Mouse (Mus musculus): ENCODE measurements around the gene Prkrip1. TPM values are rescaled to one million over a fixed set of nuclear protein-coding genes. Genes with fewer than 3 reads are reported as not detected.

Gene Prkrip1
- total and polyA plus RNA-seq, 3 experiments: 55.1 to 84.1 TPM; not detected in 1

GRCm38 (mm10) chr5:136182049-136182448 is 16.7 kb downstream of the Prkrip1 start:
- Histone ChIP-seq H3K79me2 (ENCODE audit: control insufficient read depth, insufficient read depth, low read length, poor library complexity) (no peaks in the 10 kb centered on the region), H3K27ac (ENCODE audit: control insufficient read depth, low read depth, low read length) (peak overlapping the region; percentile 91), H3K4me3 (ENCODE audit: control insufficient read depth in 1 of 2, insufficient read depth in 1 of 2, low read depth in 2 of 2, low read length in 2 of 2) (no peak overlapping the region), H3K9ac (ENCODE audit: control insufficient read depth, low read depth, low read length, poor library complexity, severe bottlenecking) (peak overlapping the region; percentile 8; the same call in 1 of the 2 replicates), H3K36me3 (ENCODE audit: control insufficient read depth in 1 of 2, insufficient read depth in 2 of 2, low read length in 2 of 2) (peaks cover 4 to 20% of the 10 kb centered on the region in 2 experiments; a peak in 3 of 4 replicates), H3K9me3 (replicated peaks; ENCODE audit: insufficient read depth, low read length) (no peaks in the 10 kb centered on the region), H3K4me1 (ENCODE audit: control insufficient read depth in 1 of 2, insufficient read depth in 2 of 2, low read length in 2 of 2) (peaks cover 11 to 28% of the 10 kb centered on the region in 2 experiments), H3K27me3 (ENCODE audit: control insufficient read depth in 1 of 2, insufficient read depth in 2 of 2, low read length in 2 of 2) (no peaks in the 10 kb centered on the region)
- no peak for DNase-seq (ENCODE audit: low read depth, low spot score)
- TF ChIP-seq USF1 (IDR thresholded peaks at IDR 0.05; ENCODE audit: low read depth, low read length) (peak; percentile 8; the same call in 1 of the 2 replicates), ZNF384 (IDR thresholded peaks at IDR 0.05; ENCODE audit: low read depth, low read length) (no peak), MXI1 (IDR thresholded peaks at IDR 0.05; ENCODE audit: low read depth, low read length) (no peak)

DNA sequence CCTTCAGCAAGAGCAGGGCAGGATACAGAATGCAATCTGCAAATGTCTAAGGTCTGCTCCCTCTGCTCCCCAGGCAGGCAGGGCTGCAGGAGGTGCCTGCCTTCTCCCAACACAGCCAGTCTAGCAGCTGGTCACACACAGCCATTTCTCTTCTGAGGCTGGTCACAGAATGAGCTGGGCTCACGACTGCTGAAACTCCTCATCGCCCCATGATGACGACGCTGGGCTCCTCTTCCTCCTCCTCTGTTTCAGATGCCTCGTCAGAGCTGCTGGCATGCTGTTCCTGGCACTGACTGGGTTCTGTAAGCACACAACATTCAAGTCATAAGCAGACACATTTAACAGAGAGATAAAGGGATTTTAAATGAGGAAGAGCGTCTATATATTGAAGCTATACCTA is 17.6 kb downstream of the Prkrip1 start:
- TF ChIP-seq MAX (IDR thresholded peaks at IDR 0.05; ENCODE audit: low read length): no peak
- TF ChIP-seq UBTF (IDR thresholded peaks at IDR 0.05; ENCODE audit: borderline replicate concordance, insufficient read depth, low read depth, low read length): no peak
- no peak for TF ChIP-seq TAL1 (IDR thresholded peaks at IDR 0.05; ENCODE audit: low read length)
- TF ChIP-seq ETS1 (IDR thresholded peaks at IDR 0.05; ENCODE audit: low read depth, low read length): no peak
- TF ChIP-seq NRF1 (IDR thresholded peaks at IDR 0.05; ENCODE audit: insufficient read depth, low read depth, low read length, poor library complexity, severe bottlenecking): no peak
- TF ChIP-seq RAD21 (IDR thresholded peaks at IDR 0.05; ENCODE audit: low read depth, low read length): no peak
- TF ChIP-seq SMC3 (IDR thresholded peaks at IDR 0.05; ENCODE audit: low read depth, low read length): no peak
- no peak for TF ChIP-seq POLR2AphosphoS2 (IDR thresholded peaks at IDR 0.05; ENCODE audit: low read length)
- no peak for TF ChIP-seq POLR2A (IDR thresholded peaks at IDR 0.05; ENCODE audit: control insufficient read depth in 1 of 2, insufficient read depth in 1 of 2, low read depth in 1 of 2, low read length in 2 of 2, poor library complexity in 1 of 2)
- no peak for TF ChIP-seq EP300 (IDR thresholded peaks at IDR 0.05; ENCODE audit: low read depth in 1 of 2, low read length in 2 of 2)
- TF ChIP-seq MAZ (IDR thresholded peaks at IDR 0.05; ENCODE audit: low read depth, low read length): no peak
- no peak for TF ChIP-seq E2F4 (IDR thresholded peaks at IDR 0.05; ENCODE audit: borderline replicate concordance, low read depth, low read length)
- TF ChIP-seq SIN3A (IDR thresholded peaks at IDR 0.05; ENCODE audit: low read length): no peak
- no peak for TF ChIP-seq CHD2 (IDR thresholded peaks at IDR 0.05; ENCODE audit: low read length)
- TF ChIP-seq TBP (IDR thresholded peaks at IDR 0.05; ENCODE audit: low read depth, low read length): no peak
- no peak for TF ChIP-seq MEF2A (IDR thresholded peaks at IDR 0.05; ENCODE audit: extremely low read depth, insufficient replicate concordance, low read depth, low read length, poor library complexity, severe bottlenecking)
- no peak for TF ChIP-seq MYC (IDR thresholded peaks at IDR 0.05; ENCODE audit: low read depth, low read length)
- H3K27me3 ChIP-seq (ENCODE audit: control insufficient read depth in 1 of 2, insufficient read depth in 2 of 2, low read length in 2 of 2): no peaks in the 10 kb centered on the region
- no peaks in the 10 kb centered on the region for H3K79me2 ChIP-seq (ENCODE audit: control insufficient read depth, insufficient read depth, low read length, poor library complexity)
- H3K9ac ChIP-seq (ENCODE audit: control insufficient read depth, low read depth, low read length, poor library complexity, severe bottlenecking): no peak overlapping the region
- H3K27ac ChIP-seq (ENCODE audit: control insufficient read depth, low read depth, low read length): no peak overlapping the region
- H3K9me3 ChIP-seq (replicated peaks; ENCODE audit: insufficient read depth, low read length): no peaks in the 10 kb centered on the region
- DNase-seq (ENCODE audit: low read depth, low spot score): no peak
- H3K4me1 ChIP-seq (ENCODE audit: control insufficient read depth in 1 of 2, insufficient read depth in 2 of 2, low read length in 2 of 2): peaks cover 11 to 28% of the 10 kb centered on the region in 2 experiments
- H3K36me3 ChIP-seq (ENCODE audit: control insufficient read depth in 1 of 2, insufficient read depth in 2 of 2, low read length in 2 of 2): peaks cover 2 to 20% of the 10 kb centered on the region in 2 experiments; a peak in 3 of 4 replicates
- no peak overlapping the region for H3K4me3 ChIP-seq (ENCODE audit: control insufficient read depth in 1 of 2, insufficient read depth in 1 of 2, low read depth in 2 of 2, low read length in 2 of 2)

Measured in MEL (cell line).